Mouse (Mus musculus) kidney, adult 18-20 months (tissue): ENCODE measurements around the gene 1700025F22Rik.
"Not testable (repeated sequence)": the region's sequence is repeated elsewhere in the genome, so short reads cannot be mapped to it uniquely, and the experiment has no call there.

Experiments
- DNase-seq: peaks from one replicate; pipeline ENCODE4 v3.0.0; 2021

The 1700025F22Rik gene

GRCm38 (mm10) chr19:11165172-11165571, at the start of gene 1700025F22Rik:
TSS of gene 1700025F22Rik (minus strand) at chr19:11165320.
- DNase-seq = peak; percentile 14

DNA sequence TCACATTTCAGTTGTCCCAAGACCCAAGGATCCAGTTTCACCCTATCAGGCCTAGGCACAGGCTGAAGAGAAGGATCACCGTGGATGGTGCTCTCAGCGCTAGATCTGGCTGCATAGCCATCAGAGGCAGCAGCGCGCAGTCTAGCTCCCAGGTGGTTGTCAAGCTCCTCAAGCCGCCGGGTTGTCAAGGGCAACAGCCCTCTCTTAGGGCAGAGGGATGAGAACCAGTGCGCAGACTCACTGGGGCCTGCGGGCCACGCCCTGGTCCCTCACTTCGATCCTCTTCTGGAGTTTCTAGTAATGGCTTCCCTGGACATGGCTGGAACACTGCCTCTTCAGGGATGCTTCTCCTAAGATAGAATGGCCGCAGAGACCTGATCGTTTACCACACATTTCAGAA, 31.4 kb upstream of the 1700025F22Rik start, which contains the start of gene Ms4a13:
Ms4a13 (minus strand) TSS at position 192 of the 400 bp plus-strand sequence.
- no peak for DNase-seq

- no peak for DNase-seq
These were observed 27.4 kb upstream of the 1700025F22Rik start for GRCm38 (mm10) chr19:11192552-11192951.

- no peak for DNase-seq
These were observed 19.0 kb upstream of the 1700025F22Rik start for GRCm38 (mm10) chr19:11184121-11184520.

DNA sequence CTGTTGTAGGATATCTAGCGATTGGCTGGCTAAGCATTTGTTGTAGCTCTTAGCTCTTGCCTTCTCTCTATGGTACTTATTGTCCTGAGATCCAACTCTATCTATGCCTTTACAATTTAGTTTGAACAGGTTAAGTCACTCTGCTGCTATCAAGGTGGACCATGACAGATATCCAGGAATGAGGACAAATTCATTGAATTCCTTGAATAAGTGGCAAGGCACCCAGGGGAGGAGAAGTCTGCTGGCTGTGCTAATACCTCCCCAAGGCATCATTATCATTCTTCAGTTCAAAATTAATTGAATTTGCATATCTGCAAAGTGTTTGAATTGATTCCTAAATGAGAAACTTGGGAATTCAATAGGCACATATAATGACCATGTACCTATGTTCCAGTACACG, 12.3 kb upstream of the 1700025F22Rik start:
- DNase-seq = no peak

- DNase-seq = not testable (repeated sequence)
These were observed 7.2 kb downstream of the 1700025F22Rik start for GRCm38 (mm10) chr19:11157890-11158289.

DNA sequence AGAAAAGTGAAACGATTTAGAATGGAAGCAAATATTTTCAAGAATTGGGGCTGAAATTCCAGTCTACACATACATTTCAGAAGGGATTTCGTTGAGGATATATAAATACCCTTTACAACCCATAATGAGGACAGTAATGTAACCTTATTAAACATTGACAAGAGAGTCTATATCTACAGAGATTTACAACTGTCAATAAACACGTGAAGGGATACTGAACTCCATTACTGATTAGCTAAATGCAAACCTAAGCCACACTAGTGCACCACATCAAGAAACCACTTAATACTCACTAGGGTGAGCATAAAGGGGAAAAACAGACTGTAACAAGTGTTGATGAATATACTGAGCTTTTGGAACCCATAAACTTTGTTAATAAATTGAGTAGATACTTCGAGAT, 29.8 kb downstream of the 1700025F22Rik start:
- DNase-seq = no peak

GRCm38 (mm10) chr19:11134852-11135251, 30.3 kb downstream of the 1700025F22Rik start:
- no peak for DNase-seq

DNA sequence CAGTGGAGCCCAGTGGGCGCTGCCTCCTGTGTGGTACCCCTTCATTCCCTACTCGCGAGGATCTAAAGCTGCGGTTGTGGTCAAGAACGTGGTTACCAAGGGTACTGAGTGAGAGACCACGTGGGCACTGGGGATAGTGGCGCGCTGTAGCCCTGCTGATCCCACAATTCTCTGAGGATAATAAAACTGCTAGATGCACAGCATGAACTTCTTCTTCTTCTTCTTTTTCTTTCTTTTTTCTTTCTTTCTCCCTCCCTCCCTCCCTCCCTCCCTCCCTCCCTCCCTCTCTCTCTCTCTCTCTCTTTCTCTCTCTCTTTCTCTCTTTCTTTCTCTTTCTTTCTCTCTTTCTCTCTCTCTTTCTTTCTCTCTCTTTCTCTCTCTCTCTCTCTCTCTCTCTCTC, 34.3 kb downstream of the 1700025F22Rik start, which contains the start of gene 1700017D01Rik:
1700017D01Rik (minus strand) TSS at position 101 of the 400 bp plus-strand sequence.
- not testable (repeated sequence) for DNase-seq

GRCm38 (mm10) chr19:11129702-11130101, 35.4 kb downstream of the 1700025F22Rik start:
- no peak for DNase-seq

DNA sequence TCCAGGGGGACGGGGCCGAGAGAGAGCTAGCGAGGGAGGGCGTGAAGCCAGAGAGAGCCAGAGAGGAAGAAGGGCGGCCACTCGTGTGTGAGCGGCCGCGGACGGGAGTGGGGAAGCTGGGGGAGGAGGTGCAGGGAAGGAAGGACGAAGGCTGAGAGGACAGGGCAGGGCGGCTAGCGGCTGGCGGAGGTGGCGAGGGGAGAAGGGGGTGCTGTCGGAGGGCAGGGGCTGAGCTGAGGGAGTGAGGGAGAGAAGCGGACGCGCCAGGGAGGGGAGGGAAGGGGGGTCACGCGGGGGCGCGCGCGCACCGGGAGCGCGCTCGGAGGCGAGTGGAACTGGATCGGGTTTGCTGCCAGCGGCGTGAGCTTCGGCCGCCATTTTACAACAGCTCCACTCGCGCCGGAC, 44.1 kb downstream of the 1700025F22Rik start:
- peak; percentile 13 for DNase-seq

DNA sequence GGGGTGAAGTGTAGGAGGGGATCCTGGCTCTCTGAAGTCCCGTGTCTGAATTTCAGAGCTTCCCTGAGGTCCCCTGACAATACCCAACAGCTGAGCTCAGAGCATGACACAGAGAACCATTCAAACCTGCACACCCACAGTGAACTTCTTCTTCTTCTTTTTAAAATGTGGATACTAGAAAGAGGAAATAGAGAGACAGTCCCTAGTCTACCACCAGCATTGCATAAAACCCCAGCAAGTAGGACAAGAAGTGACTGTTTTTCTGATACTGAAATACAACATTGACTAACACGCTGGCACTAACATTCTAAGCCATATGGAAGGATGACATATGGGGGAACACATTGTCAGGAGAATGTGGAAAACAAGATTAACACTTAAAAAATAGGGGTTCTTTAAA, 45.8 kb downstream of the 1700025F22Rik start:
- no peak for DNase-seq

DNA sequence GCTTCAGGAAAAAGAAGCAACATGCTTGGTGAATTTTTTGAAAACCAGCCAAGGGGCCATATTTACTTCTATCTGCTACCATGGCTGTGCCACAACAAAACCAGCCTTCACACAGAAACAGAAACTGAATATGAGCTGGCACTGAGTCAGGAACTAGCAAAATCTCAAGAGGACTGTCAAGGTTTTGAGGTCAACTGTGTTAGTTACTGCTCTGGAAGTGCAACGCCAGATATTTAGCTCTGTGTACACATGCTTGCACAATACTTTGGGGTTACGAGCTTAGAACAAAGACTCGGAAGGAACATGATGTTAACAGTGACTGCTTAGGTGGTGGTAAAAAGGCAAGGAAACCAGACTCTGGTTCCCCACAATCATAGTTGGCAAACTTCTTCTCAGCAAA, 57.4 kb downstream of the 1700025F22Rik start:
- no peak for DNase-seq

GRCm38 (mm10) chr19:11101880-11102279, 63.2 kb downstream of the 1700025F22Rik start:
- no peak for DNase-seq

DNA sequence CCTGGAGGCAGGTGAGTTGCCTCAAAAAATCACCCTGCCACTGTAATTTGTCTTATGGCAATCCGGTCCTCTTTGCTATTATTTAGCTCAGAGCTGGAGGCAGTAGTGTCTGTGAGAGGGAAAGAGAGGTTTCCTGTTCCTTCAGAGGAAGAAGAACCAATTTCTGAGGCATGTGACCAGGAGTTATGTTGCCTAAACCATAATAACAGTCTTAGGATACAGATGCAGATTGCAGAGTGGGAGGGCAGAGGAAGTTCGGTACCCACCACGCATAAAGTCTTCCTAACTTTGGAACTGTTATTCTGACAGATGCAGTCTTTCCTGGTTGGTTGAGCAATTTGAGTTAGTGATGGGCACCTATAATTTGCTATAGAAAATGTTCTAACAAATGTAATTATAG, 66.7 kb downstream of the 1700025F22Rik start:
- no peak for DNase-seq

GRCm38 (mm10) chr19:11092131-11092530, 73.0 kb downstream of the 1700025F22Rik start:
- not testable (repeated sequence) for DNase-seq
